ENCODE assay signal across 8 mouse cellular contexts in the genomic region with DNA sequence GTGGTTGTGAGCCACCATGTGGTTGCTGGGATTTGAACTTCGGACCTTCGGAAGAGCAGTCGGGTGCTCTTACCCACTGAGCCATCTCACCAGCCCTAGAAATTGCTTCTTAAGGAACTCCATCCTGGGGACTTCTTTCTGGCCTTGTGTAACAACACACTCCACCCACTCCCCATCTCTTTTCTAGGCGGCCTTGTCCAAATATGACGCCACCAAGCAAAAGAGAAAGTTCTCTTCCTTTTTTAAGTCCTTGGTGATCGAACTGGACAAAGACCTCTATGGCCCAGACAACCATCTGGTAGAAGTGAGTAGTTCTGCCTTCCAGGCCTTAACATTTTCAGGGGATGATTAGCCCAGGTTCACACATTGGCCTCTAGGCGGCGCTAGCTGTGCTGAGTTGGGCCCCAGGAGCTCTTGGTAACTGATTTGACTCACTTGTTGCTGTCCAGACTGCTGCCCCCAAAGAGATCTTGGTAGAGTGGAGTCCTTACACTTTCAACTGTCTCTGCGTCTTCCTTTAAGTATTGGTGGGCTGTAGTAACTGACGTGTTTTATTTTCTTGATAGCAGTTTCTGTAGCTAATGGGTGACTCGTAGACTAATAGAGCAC. TPM values are rescaled to one million over a fixed set of nuclear protein-coding genes. Genes with fewer than 3 reads are reported as not detected.
DNase-seq lines count a peak whose midpoint lies in the region; TF ChIP-seq lines count a peak whose summit lies in the region.

A gene (minus strand): TSS at position 51 of the 609 bp plus-strand sequence.

- WGBS in cerebellum, adult 2 months = 61% methylated on average over 11 of the region's 11 CpGs
- 66% methylated on average over 11 of the region's 11 CpGs for WGBS in liver, adult 2 months

- H3K36me3 ChIP-seq in MEL (ENCODE audit: control insufficient read depth in 1 of 2, insufficient read depth in 2 of 2, low read length in 2 of 2) = peaks cover 3 to 4% of the 10 kb centered on the region in 2 experiments; a peak in 3 of 4 replicates
- H3K36me3 ChIP-seq in liver, adult 2 months (ENCODE audit: control insufficient read depth, insufficient read depth, low read length) = peaks cover 4% of the 10 kb centered on the region; the same call in 1 of the 2 replicates

- H3K79me2 ChIP-seq in MEL (ENCODE audit: control insufficient read depth, insufficient read depth, low read length, poor library complexity) = peaks cover 4% of the 10 kb centered on the region; the same call in 1 of the 2 replicates
- H3K79me2 ChIP-seq in liver, adult 2 months (ENCODE audit: control insufficient read depth, insufficient read depth, low read length) = 0 out of 2 replicates have a peak, but pooled peaks cover 2% of the 10 kb centered on the region

- peaks cover 0 to 11% of the 10 kb centered on the region in 2 experiments; a peak in 2 of 4 replicates for H3K4me1 ChIP-seq in MEL (ENCODE audit: control insufficient read depth in 1 of 2, insufficient read depth in 2 of 2, low read length in 2 of 2)
- H3K4me1 ChIP-seq in cerebellum, adult 2 months (ENCODE audit: control insufficient read depth, insufficient read depth, low read length) = peaks cover 12% of the 10 kb centered on the region
- peaks cover 12% of the 10 kb centered on the region for H3K4me1 ChIP-seq in liver, adult 2 months (ENCODE audit: control insufficient read depth, insufficient read depth, low read length)

- peak; percentile 61 for TF ChIP-seq RAD21 in MEL (IDR thresholded peaks at IDR 0.05; ENCODE audit: low read depth, low read length)

- no peaks in the 10 kb centered on the region for H3K27me3 ChIP-seq in MEL (ENCODE audit: control insufficient read depth in 1 of 2, insufficient read depth in 2 of 2, low read length in 2 of 2)
- no peaks in the 10 kb centered on the region for H3K27me3 ChIP-seq in cerebellum, adult 2 months (ENCODE audit: control insufficient read depth, insufficient read depth, low read length)
- H3K27me3 ChIP-seq in liver, adult 2 months (ENCODE audit: control insufficient read depth, insufficient read depth, low read length) = no peaks in the 10 kb centered on the region

- no peak within 1 kb of the TSS for H3K27ac ChIP-seq in MEL (ENCODE audit: control insufficient read depth, low read depth, low read length)
- peak within 1 kb of the TSS; percentile 72 for H3K27ac ChIP-seq in cerebellum, adult 2 months (ENCODE audit: insufficient read depth, low read length)
- no peak within 1 kb of the TSS for H3K27ac ChIP-seq in liver, adult 2 months (replicated peaks; ENCODE audit: insufficient read depth, low read depth, low read length)

- peak; percentile 81 for DNase-seq in 416B (ENCODE audit: low read depth)
- peak; percentile 89 for DNase-seq in MEL (ENCODE audit: low read depth, low spot score)
- peak; percentile 66 to 73 for DNase-seq in cerebellum, adult 2 months
- DNase-seq in forelimb bud, embryonic 11.5 days (ENCODE audit: low read depth, low spot score) = peak; percentile 67
- peak; percentile 85 for DNase-seq in induced T-regulatory cell, adult 2 months (ENCODE audit: low read depth)
- DNase-seq in liver, adult 2 months (ENCODE audit: extremely low read depth, low read depth, low spot score) = peak; percentile 49
- DNase-seq in neural tube, embryonic 10.5 days (ENCODE audit: extremely low spot score, low spot score) = peak; percentile 48
- DNase-seq in ovary, adult 18-20 months (ENCODE audit: low spot score) = no peak

- no peak within 1 kb of the TSS for H3K4me3 ChIP-seq in MEL (ENCODE audit: control insufficient read depth in 1 of 2, insufficient read depth in 1 of 2, low read depth in 2 of 2, low read length in 2 of 2)
- H3K4me3 ChIP-seq in cerebellum, adult 2 months (replicated peaks; ENCODE audit: insufficient read depth, low read depth, low read length) = peak within 1 kb of the TSS; percentile 14
- H3K4me3 ChIP-seq in liver, adult 2 months (ENCODE audit: insufficient read depth, low read depth, low read length) = no peak within 1 kb of the TSS

- no peak within 1 kb of the TSS for H3K9ac ChIP-seq in MEL (ENCODE audit: control insufficient read depth, low read depth, low read length, poor library complexity, severe bottlenecking)
- no peak within 1 kb of the TSS for H3K9ac ChIP-seq in liver, adult 2 months (ENCODE audit: low read depth, low read length)

- peak; percentile 95 to 99 (median 98) for TF ChIP-seq CTCF in MEL (IDR thresholded peaks at IDR 0.05 in 2 of 3, conservative IDR thresholded peaks at IDR 0.05 in 1 of 3; ENCODE audit: control insufficient read depth in 1 of 3, insufficient read depth in 1 of 3, low read depth in 2 of 3, low read length in 3 of 3, poor library complexity in 1 of 3, severe bottlenecking in 1 of 3)
- peak; percentile 86 for TF ChIP-seq CTCF in cerebellum, adult 2 months (IDR thresholded peaks at IDR 0.05; ENCODE audit: borderline replicate concordance, insufficient read depth, low read depth, low read length)
- peak; percentile 90 for TF ChIP-seq CTCF in liver, adult 2 months (IDR thresholded peaks at IDR 0.05; ENCODE audit: low read depth, low read length)

- no peak for TF ChIP-seq POLR2A in MEL (IDR thresholded peaks at IDR 0.05; ENCODE audit: control insufficient read depth in 1 of 2, insufficient read depth in 1 of 2, low read depth in 1 of 2, low read length in 2 of 2, poor library complexity in 1 of 2)
- TF ChIP-seq POLR2A in cerebellum, adult 2 months (IDR thresholded peaks at IDR 0.05; ENCODE audit: borderline replicate concordance, insufficient read depth, low read length) = no peak
- TF ChIP-seq POLR2A in liver, adult 2 months (IDR thresholded peaks at IDR 0.05; ENCODE audit: extremely low read depth, insufficient read depth, low read length) = no peak

- H3K9me3 ChIP-seq in MEL (replicated peaks; ENCODE audit: insufficient read depth, low read length) = no peaks in the 10 kb centered on the region

- no peak for TF ChIP-seq EP300 in MEL (IDR thresholded peaks at IDR 0.05; ENCODE audit: low read depth in 1 of 2, low read length in 2 of 2)

TF ChIP-seq in MEL, 35 proteins besides CTCF, POLR2A, EP300 and RAD21:
- TF ChIP-seq ZNF384 (IDR thresholded peaks at IDR 0.05; ENCODE audit: low read depth, low read length) (0 out of 2 replicates have a peak, but pooled peaks have one; percentile 34), ETS1 (IDR thresholded peaks at IDR 0.05; ENCODE audit: low read depth, low read length) (no peak), SMC3 (IDR thresholded peaks at IDR 0.05; ENCODE audit: low read depth, low read length) (peak; percentile 73), BHLHE40 (IDR thresholded peaks at IDR 0.05; ENCODE audit: borderline replicate concordance, low read depth, low read length) (0 out of 2 replicates have a peak, but pooled peaks have one; percentile 41), TCF12 (IDR thresholded peaks at IDR 0.05; ENCODE audit: low read depth, low read length) (no peak), ZMIZ1 (IDR thresholded peaks at IDR 0.05; ENCODE audit: low read depth, low read length) (no peak), ZKSCAN1 (IDR thresholded peaks at IDR 0.05; ENCODE audit: low read depth, low read length) (no peak), ZC3H11A (IDR thresholded peaks at IDR 0.05; ENCODE audit: low read depth, low read length) (peak; percentile 39), UBTF (IDR thresholded peaks at IDR 0.05; ENCODE audit: borderline replicate concordance, insufficient read depth, low read depth, low read length) (no peak), MAZ (IDR thresholded peaks at IDR 0.05; ENCODE audit: low read depth, low read length) (no peak), NRF1 (IDR thresholded peaks at IDR 0.05; ENCODE audit: insufficient read depth, low read depth, low read length, poor library complexity, severe bottlenecking) (no peak), HCFC1 (IDR thresholded peaks at IDR 0.05; ENCODE audit: low read depth, low read length) (peak; percentile 24; the same call in 1 of the 2 replicates), JUND (IDR thresholded peaks at IDR 0.05; ENCODE audit: low read depth, low read length) (peak; percentile 57; the same call in 1 of the 2 replicates), SIN3A (IDR thresholded peaks at IDR 0.05; ENCODE audit: low read length) (no peak)

RNA-seq across cellular contexts. Expression of the gene that starts here (rescaled TPM):
- 1.7 and 2.1 TPM in 2 replicates for total RNA-seq in MEL (2012; rRNA removed)
- polyA plus RNA-seq in MEL (2012; ENCODE audit: insufficient read depth in 1 of 2, insufficient read length in 2 of 2, low read depth in 1 of 2, low replicate concordance in 2 of 2, missing spikeins in 1 of 2) = not detected
- polyA plus RNA-seq in cerebellum, adult 2 months (2012; rRNA removed) = not detected in 2 replicates
- total RNA-seq in liver, adult 2 months (2014; rRNA removed) = not detected in 2 replicates
- polyA plus RNA-seq in liver, adult 2 months (2012; rRNA removed) = 1.4 TPM in 1 of 2 replicates, not detected in the other

Comparison
In these comparisons a context has a peak if more than half of its experiments do, and no peak if none do; other contexts are left out.
1. Peak in DNase-seq, H3K4me3 ChIP-seq and H3K27ac ChIP-seq in cerebellum, adult 2 months; RNA of the gene not detected or under 1 TPM.